Mouse (Mus musculus): Measurements from ENCODE around the gene Elavl2. TPM values are rescaled to one million over a fixed set of nuclear protein-coding genes. Genes with fewer than 3 reads are reported as not detected.

Gene Elavl2
- polyA plus RNA-seq, 1 experiment from 2014 or later, result 2.0 TPM

GRCm38 (mm10) chr4:91238739-91239485, 161.7 kb downstream of the Elavl2 start:
- Histone ChIP-seq H3K4me2 (no peak overlapping the region), H3K4me1 (no peaks in the 10 kb centered on the region; the same call in 1 of the 2 replicates), H3K9ac (no peak overlapping the region), H3K36me3 (no peaks in the 10 kb centered on the region), H3K9me3 (no peaks in the 10 kb centered on the region), H3K4me3 (no peak overlapping the region), H3K27me3 (no peaks in the 10 kb centered on the region), H3K27ac (no peak overlapping the region)
- no peak for ATAC-seq (ENCODE audit: insufficient number of reproducible peaks, low FRiP score, low TSS enrichment, low read depth)
- WGBS, result 68% methylated on average over 6 of the region's 6 CpGs

DNA sequence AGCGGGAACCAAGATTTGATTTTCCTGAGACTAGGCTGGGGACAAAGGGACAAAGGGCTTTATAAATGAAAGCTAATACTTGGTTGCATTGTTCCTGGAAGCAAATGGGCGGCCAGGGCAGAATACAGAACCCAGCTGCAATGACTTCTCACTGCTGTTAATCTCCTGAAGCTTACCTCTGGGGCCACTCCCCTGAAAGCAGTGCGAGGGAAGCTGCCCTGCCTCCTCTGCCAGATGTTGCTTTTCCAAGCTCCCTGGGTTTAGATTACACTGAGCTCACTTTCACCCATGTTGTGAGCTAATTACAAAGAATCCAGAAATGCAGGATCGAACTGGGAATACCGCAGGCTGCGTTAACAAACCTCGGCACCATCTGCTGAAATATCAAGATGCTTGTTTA, 163.6 kb downstream of the Elavl2 start:
- H3K4me2 ChIP-seq, result no peak overlapping the region
- no peaks in the 10 kb centered on the region for H3K9me3 ChIP-seq
- 23% methylated on average over 7 of the region's 7 CpGs for WGBS
- H3K4me1 ChIP-seq, result no peaks in the 10 kb centered on the region; the same call in 1 of the 2 replicates
- H3K27me3 ChIP-seq, result no peaks in the 10 kb centered on the region
- H3K27ac ChIP-seq, result no peak overlapping the region
- ATAC-seq (ENCODE audit: insufficient number of reproducible peaks, low FRiP score, low TSS enrichment, low read depth), result no peak
- no peak overlapping the region for H3K9ac ChIP-seq
- H3K36me3 ChIP-seq, result no peaks in the 10 kb centered on the region
- no peak overlapping the region for H3K4me3 ChIP-seq

DNA sequence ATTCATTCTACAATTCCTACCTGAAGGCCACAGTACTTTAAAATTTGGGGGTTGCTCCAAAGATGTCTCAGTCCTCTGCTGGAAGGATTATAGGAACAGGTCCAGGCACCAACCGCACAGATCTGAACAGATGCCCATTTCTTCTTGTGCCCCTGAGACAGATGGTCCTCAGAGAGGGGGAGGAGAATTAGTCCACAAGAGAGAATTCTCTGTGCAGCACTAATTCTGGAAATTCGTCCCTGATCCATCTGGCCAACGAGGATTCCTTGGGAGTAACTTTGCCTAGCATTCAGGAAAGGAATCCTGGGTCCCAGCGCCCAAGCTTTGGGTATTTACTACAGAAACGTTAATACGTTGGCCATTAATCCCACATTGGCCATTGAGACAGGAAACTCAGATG, 165.6 kb downstream of the Elavl2 start:
- no peak for ATAC-seq (ENCODE audit: insufficient number of reproducible peaks, low FRiP score, low TSS enrichment, low read depth)
- H3K27me3 ChIP-seq, result no peaks in the 10 kb centered on the region
- no peaks in the 10 kb centered on the region for H3K36me3 ChIP-seq
- H3K27ac ChIP-seq, result no peak overlapping the region
- H3K9me3 ChIP-seq, result no peaks in the 10 kb centered on the region
- H3K9ac ChIP-seq, result no peak overlapping the region
- H3K4me2 ChIP-seq, result no peak overlapping the region
- no peaks in the 10 kb centered on the region; the same call in 1 of the 2 replicates for H3K4me1 ChIP-seq
- no peak overlapping the region for H3K4me3 ChIP-seq
- WGBS, result 78% methylated on average over 6 of the region's 6 CpGs

DNA sequence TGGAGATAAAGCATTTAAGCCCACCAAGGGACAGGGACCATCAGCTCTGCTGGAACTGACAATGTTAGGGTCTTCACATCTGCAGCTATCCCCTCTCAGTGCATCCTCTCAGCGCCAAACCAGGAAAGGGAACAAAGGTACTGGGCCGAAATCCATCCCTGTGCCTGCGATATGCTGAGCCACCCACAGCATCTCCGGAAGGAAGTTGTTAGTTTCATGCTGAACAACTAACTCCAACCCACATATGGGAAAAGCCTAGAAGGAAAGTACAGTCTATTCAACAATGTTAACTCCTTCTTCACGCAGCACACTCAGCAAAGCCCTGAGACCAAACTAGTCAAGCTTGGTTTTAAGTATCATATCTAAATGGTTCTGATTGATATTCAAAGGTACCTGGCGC, 167.0 kb downstream of the Elavl2 start:
- Histone ChIP-seq H3K27me3 (no peaks in the 10 kb centered on the region), H3K4me1 (no peaks in the 10 kb centered on the region; the same call in 1 of the 2 replicates)
- 94% methylated on average over 6 of the region's 6 CpGs for WGBS

DNA sequence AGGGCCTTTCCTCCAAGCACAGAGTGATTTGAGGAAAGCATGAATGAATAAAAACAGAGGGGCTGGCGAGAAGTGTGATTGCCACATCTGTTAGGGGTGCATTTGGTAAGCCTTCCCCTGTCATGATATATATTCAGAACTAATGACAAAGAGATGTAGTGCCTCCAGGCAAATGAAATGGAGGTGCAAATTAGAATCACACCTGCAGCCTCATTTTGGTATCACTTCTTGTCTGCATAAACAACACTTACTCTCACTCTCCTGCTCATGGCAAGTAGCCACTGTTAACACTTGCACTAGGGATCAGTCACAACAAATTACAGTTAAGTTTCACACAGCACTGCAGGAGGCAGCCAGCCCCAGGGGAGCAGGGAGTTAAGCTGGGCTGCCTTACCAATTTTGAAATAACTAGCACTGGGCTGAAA, 170.1 kb downstream of the Elavl2 start:
- no peaks in the 10 kb centered on the region for H3K4me1 ChIP-seq
- 26% methylated on average over 1 of the region's 1 CpGs for whole genome bisulfite sequencing

More for the DNA sequence above, 167.0 kb downstream of the Elavl2 start:
- Histone ChIP-seq H3K4me3 (no peak overlapping the region), H3K36me3 (no peaks in the 10 kb centered on the region), H3K9me3 (no peaks in the 10 kb centered on the region), H3K4me2 (no peak overlapping the region), H3K27ac (no peak overlapping the region), H3K9ac (no peak overlapping the region)
- no peak for ATAC-seq (ENCODE audit: insufficient number of reproducible peaks, low FRiP score, low TSS enrichment, low read depth)

GRCm38 (mm10) chr4:91228341-91228740, 172.2 kb downstream of the Elavl2 start:
- 63% methylated on average over 3 of the region's 3 CpGs for WGBS
- Histone ChIP-seq H3K4me1 (no peaks in the 10 kb centered on the region), H3K36me3 (no peaks in the 10 kb centered on the region), H3K9me3 (no peaks in the 10 kb centered on the region), H3K27me3 (no peaks in the 10 kb centered on the region), H3K9ac (no peak overlapping the region), H3K4me3 (no peak overlapping the region), H3K27ac (no peak overlapping the region), H3K4me2 (no peak overlapping the region)
- ATAC-seq (ENCODE audit: insufficient number of reproducible peaks, low FRiP score, low TSS enrichment, low read depth), result no peak

More for the DNA sequence above, 170.1 kb downstream of the Elavl2 start:
- ATAC-seq (ENCODE audit: insufficient number of reproducible peaks, low FRiP score, low TSS enrichment, low read depth), result no peak
- Histone ChIP-seq H3K27ac (no peak overlapping the region), H3K4me3 (no peak overlapping the region), H3K36me3 (no peaks in the 10 kb centered on the region), H3K27me3 (no peaks in the 10 kb centered on the region), H3K4me2 (no peak overlapping the region), H3K9me3 (no peaks in the 10 kb centered on the region), H3K9ac (no peak overlapping the region)

- no peaks in the 10 kb centered on the region for H3K27me3 ChIP-seq
- no peaks in the 10 kb centered on the region for H3K9me3 ChIP-seq
- H3K9ac ChIP-seq, result no peak overlapping the region
- no peak overlapping the region for H3K4me2 ChIP-seq
- no peaks in the 10 kb centered on the region for H3K36me3 ChIP-seq
- H3K4me3 ChIP-seq, result no peak overlapping the region
- no peaks in the 10 kb centered on the region for H3K4me1 ChIP-seq
- ATAC-seq (ENCODE audit: insufficient number of reproducible peaks, low FRiP score, low TSS enrichment, low read depth), result no peak
- H3K27ac ChIP-seq, result no peak overlapping the region
- 80% methylated on average over 4 of the region's 4 CpGs for WGBS
Measured at GRCm38 (mm10) chr4:91223811-91224210, 176.8 kb downstream of the Elavl2 start.

DNA sequence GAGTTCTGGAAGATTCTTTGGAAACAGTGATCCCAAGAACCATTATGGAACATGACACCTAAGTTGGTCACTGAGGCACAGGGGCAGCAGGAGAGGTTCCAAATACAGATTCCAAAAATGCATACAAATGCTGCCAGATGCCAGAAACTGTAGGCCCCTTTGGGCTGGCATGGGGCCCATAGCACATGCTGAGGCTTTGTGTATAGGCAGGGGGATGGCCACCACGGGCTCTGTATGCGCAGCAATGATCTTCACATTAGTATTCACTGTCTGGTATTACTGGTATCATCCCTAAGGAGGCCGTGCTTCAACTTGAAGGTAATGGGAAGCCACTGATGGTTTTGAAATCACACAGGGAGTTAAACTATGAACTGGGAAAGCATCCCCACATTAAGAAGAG, 181.3 kb downstream of the Elavl2 start:
- 84% methylated on average over 3 of the region's 3 CpGs for WGBS
- no peak overlapping the region for H3K9ac ChIP-seq
- no peaks in the 10 kb centered on the region for H3K9me3 ChIP-seq

DNA sequence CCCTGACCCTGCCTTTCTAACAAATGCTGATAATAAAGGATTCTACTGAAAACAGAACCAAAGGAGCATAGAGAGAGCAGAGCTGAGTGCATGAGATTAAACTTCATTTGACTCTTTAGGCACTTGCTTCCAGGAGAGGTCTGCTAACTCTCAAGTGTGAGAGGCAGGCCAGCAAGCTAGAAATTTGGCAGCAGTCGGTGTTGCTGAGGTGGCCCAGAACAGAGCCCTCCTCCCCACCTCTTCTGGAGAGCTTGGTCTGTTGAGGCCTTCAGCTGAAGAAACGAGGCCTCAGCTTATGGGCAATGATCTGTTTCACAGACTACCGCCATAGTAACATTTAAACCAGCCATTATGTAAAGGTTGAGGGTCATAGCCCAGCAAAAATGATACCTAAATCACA, 186.7 kb downstream of the Elavl2 start:
- Histone ChIP-seq H3K4me2 (no peak overlapping the region), H3K36me3 (no peaks in the 10 kb centered on the region), H3K27ac (no peak overlapping the region), H3K9ac (no peak overlapping the region), H3K27me3 (no peaks in the 10 kb centered on the region), H3K4me1 (no peaks in the 10 kb centered on the region), H3K9me3 (no peaks in the 10 kb centered on the region), H3K4me3 (no peak overlapping the region)
- WGBS, result 59% methylated on average over 3 of the region's 3 CpGs
- no peak for ATAC-seq (ENCODE audit: insufficient number of reproducible peaks, low FRiP score, low TSS enrichment, low read depth)

More for the DNA sequence above, 181.3 kb downstream of the Elavl2 start:
- Histone ChIP-seq H3K4me1 (no peaks in the 10 kb centered on the region), H3K27me3 (no peaks in the 10 kb centered on the region), H3K4me3 (no peak overlapping the region), H3K27ac (no peak overlapping the region), H3K4me2 (no peak overlapping the region), H3K36me3 (no peaks in the 10 kb centered on the region)
- ATAC-seq (ENCODE audit: insufficient number of reproducible peaks, low FRiP score, low TSS enrichment, low read depth), result no peak

- 51% methylated on average over 6 of the region's 6 CpGs for WGBS
- Histone ChIP-seq H3K9ac (no peak overlapping the region), H3K9me3 (no peaks in the 10 kb centered on the region), H3K4me1 (no peaks in the 10 kb centered on the region), H3K4me2 (no peak overlapping the region), H3K4me3 (no peak overlapping the region), H3K27me3 (no peaks in the 10 kb centered on the region), H3K36me3 (no peaks in the 10 kb centered on the region), H3K27ac (no peak overlapping the region)
- ATAC-seq (ENCODE audit: insufficient number of reproducible peaks, low FRiP score, low TSS enrichment, low read depth), result no peak
Measured at GRCm38 (mm10) chr4:91208415-91209292, 191.9 kb downstream of the Elavl2 start.
